Mouse (Mus musculus): ENCODE measurements at regions not wholly inside any gene's neighbourhood (a gene's known extent, or its start where the extent isn't known, plus 50 kb on each side); places are given as distances from the start of the nearest gene placed in this dataset.

- Histone ChIP-seq H3K4me3 (ENCODE audit: control insufficient read depth in 1 of 2, insufficient read depth in 1 of 2, low read depth in 2 of 2, low read length in 2 of 2) (no peak overlapping the region), H3K27ac (ENCODE audit: control insufficient read depth, low read depth, low read length) (no peak overlapping the region), H3K79me2 (ENCODE audit: control insufficient read depth, insufficient read depth, low read length, poor library complexity) (no peaks in the 10 kb centered on the region), H3K27me3 (ENCODE audit: control insufficient read depth in 1 of 2, insufficient read depth in 2 of 2, low read length in 2 of 2) (no peaks in the 10 kb centered on the region), H3K36me3 (ENCODE audit: control insufficient read depth in 1 of 2, insufficient read depth in 2 of 2, low read length in 2 of 2) (no peaks in the 10 kb centered on the region), H3K4me1 (ENCODE audit: control insufficient read depth in 1 of 2, insufficient read depth in 2 of 2, low read length in 2 of 2) (no peaks in the 10 kb centered on the region), H3K9ac (ENCODE audit: control insufficient read depth, low read depth, low read length, poor library complexity, severe bottlenecking) (no peak overlapping the region), H3K9me3 (replicated peaks; ENCODE audit: insufficient read depth, low read length) (no peaks in the 10 kb centered on the region)
- TF ChIP-seq ZNF384 (IDR thresholded peaks at IDR 0.05; ENCODE audit: low read depth, low read length) (no peak), USF1 (IDR thresholded peaks at IDR 0.05; ENCODE audit: low read depth, low read length) (no peak), ZC3H11A (IDR thresholded peaks at IDR 0.05; ENCODE audit: low read depth, low read length) (no peak), RAD21 (IDR thresholded peaks at IDR 0.05; ENCODE audit: low read depth, low read length) (no peak), NELFE (IDR thresholded peaks at IDR 0.05; ENCODE audit: low read depth, low read length) (no peak), ZKSCAN1 (IDR thresholded peaks at IDR 0.05; ENCODE audit: low read depth, low read length) (no peak), JUND (IDR thresholded peaks at IDR 0.05; ENCODE audit: low read depth, low read length) (no peak), POLR2A (IDR thresholded peaks at IDR 0.05; ENCODE audit: control insufficient read depth in 1 of 2, insufficient read depth in 1 of 2, low read depth in 1 of 2, low read length in 2 of 2, poor library complexity in 1 of 2) (no peak), ZMIZ1 (IDR thresholded peaks at IDR 0.05; ENCODE audit: low read depth, low read length) (no peak), MYB (IDR thresholded peaks at IDR 0.05; ENCODE audit: low read depth, low read length) (no peak), BHLHE40 (IDR thresholded peaks at IDR 0.05; ENCODE audit: borderline replicate concordance, low read depth, low read length) (no peak), CHD2 (IDR thresholded peaks at IDR 0.05; ENCODE audit: low read length) (no peak), E2F4 (IDR thresholded peaks at IDR 0.05; ENCODE audit: borderline replicate concordance, low read depth, low read length) (no peak), CTCF (IDR thresholded peaks at IDR 0.05 in 2 of 3, conservative IDR thresholded peaks at IDR 0.05 in 1 of 3; ENCODE audit: control insufficient read depth in 1 of 3, insufficient read depth in 1 of 3, low read depth in 2 of 3, low read length in 3 of 3, poor library complexity in 1 of 3, severe bottlenecking in 1 of 3) (no peak), ELF1 (IDR thresholded peaks at IDR 0.05; ENCODE audit: low read depth, low read length) (no peak), GATA1 (IDR thresholded peaks at IDR 0.05; ENCODE audit: low read depth, low read length) (no peak), GABPA (IDR thresholded peaks at IDR 0.05; ENCODE audit: low read depth, low read length) (no peak), RCOR1 (IDR thresholded peaks at IDR 0.05; ENCODE audit: low read depth, low read length) (no peak), SMC3 (IDR thresholded peaks at IDR 0.05; ENCODE audit: low read depth, low read length) (no peak)
- no peak for DNase-seq (ENCODE audit: low read depth, low spot score)
Observed at GRCm38 (mm10) chr15:13593823-13594222, 420.3 kb upstream of the Cdh6 start.

- no peaks in the 10 kb centered on the region for H3K4me1 ChIP-seq (ENCODE audit: control insufficient read depth in 1 of 2, insufficient read depth in 2 of 2, low read length in 2 of 2)
- H3K79me2 ChIP-seq (ENCODE audit: control insufficient read depth, insufficient read depth, low read length, poor library complexity): no peaks in the 10 kb centered on the region
- no peak overlapping the region for H3K27ac ChIP-seq (ENCODE audit: control insufficient read depth, low read depth, low read length)
- no peak for DNase-seq (ENCODE audit: low read depth, low spot score)
- H3K27me3 ChIP-seq (ENCODE audit: control insufficient read depth in 1 of 2, insufficient read depth in 2 of 2, low read length in 2 of 2): no peaks in the 10 kb centered on the region
- H3K4me3 ChIP-seq (ENCODE audit: control insufficient read depth in 1 of 2, insufficient read depth in 1 of 2, low read depth in 2 of 2, low read length in 2 of 2): no peak overlapping the region
- H3K36me3 ChIP-seq (ENCODE audit: control insufficient read depth in 1 of 2, insufficient read depth in 2 of 2, low read length in 2 of 2): no peaks in the 10 kb centered on the region
- TF ChIP-seq USF1 (IDR thresholded peaks at IDR 0.05; ENCODE audit: low read depth, low read length): no peak
- no peak for TF ChIP-seq MEF2A (IDR thresholded peaks at IDR 0.05; ENCODE audit: extremely low read depth, insufficient replicate concordance, low read depth, low read length, poor library complexity, severe bottlenecking)
- TF ChIP-seq ETS1 (IDR thresholded peaks at IDR 0.05; ENCODE audit: low read depth, low read length): no peak
- no peak for TF ChIP-seq NRF1 (IDR thresholded peaks at IDR 0.05; ENCODE audit: insufficient read depth, low read depth, low read length, poor library complexity, severe bottlenecking)
- no peak for TF ChIP-seq CHD2 (IDR thresholded peaks at IDR 0.05; ENCODE audit: low read length)
- TF ChIP-seq MAFK (IDR thresholded peaks at IDR 0.05; ENCODE audit: borderline replicate concordance, low read depth, low read length): no peak
- no peak for TF ChIP-seq GATA1 (IDR thresholded peaks at IDR 0.05; ENCODE audit: low read depth, low read length)
- no peak for TF ChIP-seq RAD21 (IDR thresholded peaks at IDR 0.05; ENCODE audit: low read depth, low read length)
- TF ChIP-seq BHLHE40 (IDR thresholded peaks at IDR 0.05; ENCODE audit: borderline replicate concordance, low read depth, low read length): no peak
- no peak for TF ChIP-seq JUND (IDR thresholded peaks at IDR 0.05; ENCODE audit: low read depth, low read length)
- TF ChIP-seq MXI1 (IDR thresholded peaks at IDR 0.05; ENCODE audit: low read depth, low read length): no peak
- TF ChIP-seq RCOR1 (IDR thresholded peaks at IDR 0.05; ENCODE audit: low read depth, low read length): no peak
- TF ChIP-seq KAT2A (conservative IDR thresholded peaks at IDR 0.05; ENCODE audit: low read depth, low read length): no peak
- no peak for TF ChIP-seq SMC3 (IDR thresholded peaks at IDR 0.05; ENCODE audit: low read depth, low read length)
- no peak for TF ChIP-seq UBTF (IDR thresholded peaks at IDR 0.05; ENCODE audit: borderline replicate concordance, insufficient read depth, low read depth, low read length)
- TF ChIP-seq TCF12 (IDR thresholded peaks at IDR 0.05; ENCODE audit: low read depth, low read length): no peak
- no peak for TF ChIP-seq GABPA (IDR thresholded peaks at IDR 0.05; ENCODE audit: low read depth, low read length)
- TF ChIP-seq POLR2AphosphoS5 (IDR thresholded peaks at IDR 0.05; ENCODE audit: borderline replicate concordance, low read depth, low read length): no peak
- no peak for TF ChIP-seq POLR2AphosphoS2 (IDR thresholded peaks at IDR 0.05; ENCODE audit: low read length)
- no peak for TF ChIP-seq ZKSCAN1 (IDR thresholded peaks at IDR 0.05; ENCODE audit: low read depth, low read length)
- no peaks in the 10 kb centered on the region for H3K9me3 ChIP-seq (replicated peaks; ENCODE audit: insufficient read depth, low read length)
- H3K9ac ChIP-seq (ENCODE audit: control insufficient read depth, low read depth, low read length, poor library complexity, severe bottlenecking): no peak overlapping the region
Observed at GRCm38 (mm10) chr15:13590864-13591263, 417.4 kb upstream of the Cdh6 start.

All from MEL (cell line).